Mouse (Mus musculus): ENCODE data around the gene Jagn1.

Jagn1 gene

GRCm38 (mm10) chr6:113442442-113443090 lies at the start of gene Jagn1:
Jagn1 (plus strand) TSS chr6:113442569.
- peak; percentile 93 to 94 for DNase-seq (ENCODE audit: low spot score in 2 of 2)

GRCm38 (mm10) chr6:113393951-113394350 lies 48.4 kb upstream of the Jagn1 start:
- DNase-seq (ENCODE audit: low spot score in 2 of 2), result no peak

- DNase-seq (ENCODE audit: low spot score in 2 of 2), result no peak
Measured at GRCm38 (mm10) chr6:113394811-113395210, 47.6 kb upstream of the Jagn1 start.

- no peak for DNase-seq (ENCODE audit: low spot score in 2 of 2)
Measured at GRCm38 (mm10) chr6:113395501-113395900, 46.9 kb upstream of the Jagn1 start.

GRCm38 (mm10) chr6:113396270-113397030 lies 45.9 kb upstream of the Jagn1 start:
- DNase-seq (ENCODE audit: low spot score in 2 of 2), result no peak

GRCm38 (mm10) chr6:113402094-113402493 lies 40.3 kb upstream of the Jagn1 start:
- no peak for DNase-seq (ENCODE audit: low spot score in 2 of 2)

- no peak for DNase-seq (ENCODE audit: low spot score in 2 of 2)
Measured at GRCm38 (mm10) chr6:113404649-113405448, 37.5 kb upstream of the Jagn1 start.

- DNase-seq (ENCODE audit: low spot score in 2 of 2), result no peak
Measured at GRCm38 (mm10) chr6:113405483-113405882, 36.9 kb upstream of the Jagn1 start.

GRCm38 (mm10) chr6:113406683-113407082 lies 35.7 kb upstream of the Jagn1 start:
- DNase-seq (ENCODE audit: low spot score in 2 of 2), result no peak

- no peak for DNase-seq (ENCODE audit: low spot score in 2 of 2)
Measured at GRCm38 (mm10) chr6:113410001-113410400, 32.4 kb upstream of the Jagn1 start.

GRCm38 (mm10) chr6:113416416-113416815 lies 26.0 kb upstream of the Jagn1 start:
- DNase-seq (ENCODE audit: low spot score in 2 of 2), result no peak

- DNase-seq (ENCODE audit: low spot score in 2 of 2), result no peak
Measured at GRCm38 (mm10) chr6:113418441-113419198, 23.7 kb upstream of the Jagn1 start.

GRCm38 (mm10) chr6:113419199-113419587 lies 23.2 kb upstream of the Jagn1 start, which contains the start of gene Rpusd3:
Rpusd3 (minus strand) TSS chr6:113419340.
- DNase-seq (ENCODE audit: low spot score in 2 of 2), result peak; percentile 97 to 99

- no peak for DNase-seq (ENCODE audit: low spot score in 2 of 2)
Measured at GRCm38 (mm10) chr6:113423000-113423399, 19.4 kb upstream of the Jagn1 start.

GRCm38 (mm10) chr6:113424187-113424586 lies 18.2 kb upstream of the Jagn1 start:
- no peak for DNase-seq (ENCODE audit: low spot score in 2 of 2)

GRCm38 (mm10) chr6:113426696-113427095 lies 15.7 kb upstream of the Jagn1 start:
- no peak for DNase-seq (ENCODE audit: low spot score in 2 of 2)

- DNase-seq (ENCODE audit: low spot score in 2 of 2), result no peak
Measured at GRCm38 (mm10) chr6:113427397-113427796, 15.0 kb upstream of the Jagn1 start.

- DNase-seq (ENCODE audit: low spot score in 2 of 2), result no peak
Measured at GRCm38 (mm10) chr6:113428006-113428405, 14.4 kb upstream of the Jagn1 start.

GRCm38 (mm10) chr6:113429965-113430364 lies 12.4 kb upstream of the Jagn1 start:
- DNase-seq (ENCODE audit: low spot score in 2 of 2), result no peak

GRCm38 (mm10) chr6:113430846-113431245 lies 11.5 kb upstream of the Jagn1 start:
- no peak for DNase-seq (ENCODE audit: low spot score in 2 of 2)

- no peak for DNase-seq (ENCODE audit: low spot score in 2 of 2)
Measured at GRCm38 (mm10) chr6:113431801-113432200, 10.6 kb upstream of the Jagn1 start.

GRCm38 (mm10) chr6:113433661-113434060 lies 8.7 kb upstream of the Jagn1 start:
- no peak for DNase-seq (ENCODE audit: low spot score in 2 of 2)

All from right cerebral cortex, postnatal 10 days (tissue).